Mouse (Mus musculus) frontal cortex, postnatal 10 days (tissue): ENCODE measurements around the gene Spryd3.

ENCODE experiments used
- DNase-seq, 2 experiments: peaks; one replicate each; pipeline ENCODE4 v3.0.0; 2022; ENCODE audit warnings: low spot score in 2 of 2, mixed read lengths in 1 of 2

Spryd3 gene

GRCm38 (mm10) chr15:102114651-102115260 is 21.3 kb downstream of the Spryd3 start:
- DNase-seq: no peak

- DNase-seq: no peak
Observed at GRCm38 (mm10) chr15:102113674-102114073, 22.4 kb downstream of the Spryd3 start.

- no peak for DNase-seq
Observed at GRCm38 (mm10) chr15:102112827-102113226, 23.2 kb downstream of the Spryd3 start.

- no peak for DNase-seq
Observed at GRCm38 (mm10) chr15:102112181-102112580, 23.9 kb downstream of the Spryd3 start.

- no peak for DNase-seq
Observed at GRCm38 (mm10) chr15:102111495-102111829, 24.6 kb downstream of the Spryd3 start.

- DNase-seq: no peak
Observed at GRCm38 (mm10) chr15:102110701-102111494, 25.1 kb downstream of the Spryd3 start.

GRCm38 (mm10) chr15:102110271-102110670 is 25.8 kb downstream of the Spryd3 start:
- no peak for DNase-seq

GRCm38 (mm10) chr15:102108651-102109525 is 27.1 kb downstream of the Spryd3 start:
- peak; percentile 67 to 78 for DNase-seq

GRCm38 (mm10) chr15:102107689-102108573 is 28.1 kb downstream of the Spryd3 start:
- DNase-seq: peak in 1 of 2 experiments; percentile 62

GRCm38 (mm10) chr15:102106754-102107456 is 29.1 kb downstream of the Spryd3 start:
- no peak for DNase-seq

- DNase-seq: no peak
Observed at GRCm38 (mm10) chr15:102105764-102106730, 30.0 kb downstream of the Spryd3 start.

GRCm38 (mm10) chr15:102105360-102105759 is 30.7 kb downstream of the Spryd3 start:
- no peak for DNase-seq

GRCm38 (mm10) chr15:102103947-102104555 is 32.0 kb downstream of the Spryd3 start:
- DNase-seq: peak in 1 of 2 experiments; percentile 27

- no peak for DNase-seq
Observed at GRCm38 (mm10) chr15:102103371-102103946, 32.6 kb downstream of the Spryd3 start.

- DNase-seq: peak in 1 of 2 experiments; percentile 9
Observed at GRCm38 (mm10) chr15:102102548-102103121, 33.4 kb downstream of the Spryd3 start.

- no peak for DNase-seq
Observed at GRCm38 (mm10) chr15:102101672-102102541, 34.1 kb downstream of the Spryd3 start.

- DNase-seq: peak in 1 of 2 experiments; percentile 32
Observed at GRCm38 (mm10) chr15:102100996-102101671, 34.9 kb downstream of the Spryd3 start.
